Mouse (Mus musculus): ENCODE data around the gene Rai1. TPM values are rescaled to one million over a fixed set of nuclear protein-coding genes. Genes with fewer than 3 reads are reported as not detected.

Rai1 gene
- total RNA-seq (2021) (10 to 100 TPM; 41.4 to 46.7 TPM), polyA plus RNA-seq (2012; rRNA removed) (72.1 and 82.5 TPM in 2 replicates)
- long read RNA-seq, partial matches to known transcripts, result 4 of 4 reads
- long read RNA-seq, other reads (novel, unspliced or antisense), result 0 of 4 reads

DNA sequence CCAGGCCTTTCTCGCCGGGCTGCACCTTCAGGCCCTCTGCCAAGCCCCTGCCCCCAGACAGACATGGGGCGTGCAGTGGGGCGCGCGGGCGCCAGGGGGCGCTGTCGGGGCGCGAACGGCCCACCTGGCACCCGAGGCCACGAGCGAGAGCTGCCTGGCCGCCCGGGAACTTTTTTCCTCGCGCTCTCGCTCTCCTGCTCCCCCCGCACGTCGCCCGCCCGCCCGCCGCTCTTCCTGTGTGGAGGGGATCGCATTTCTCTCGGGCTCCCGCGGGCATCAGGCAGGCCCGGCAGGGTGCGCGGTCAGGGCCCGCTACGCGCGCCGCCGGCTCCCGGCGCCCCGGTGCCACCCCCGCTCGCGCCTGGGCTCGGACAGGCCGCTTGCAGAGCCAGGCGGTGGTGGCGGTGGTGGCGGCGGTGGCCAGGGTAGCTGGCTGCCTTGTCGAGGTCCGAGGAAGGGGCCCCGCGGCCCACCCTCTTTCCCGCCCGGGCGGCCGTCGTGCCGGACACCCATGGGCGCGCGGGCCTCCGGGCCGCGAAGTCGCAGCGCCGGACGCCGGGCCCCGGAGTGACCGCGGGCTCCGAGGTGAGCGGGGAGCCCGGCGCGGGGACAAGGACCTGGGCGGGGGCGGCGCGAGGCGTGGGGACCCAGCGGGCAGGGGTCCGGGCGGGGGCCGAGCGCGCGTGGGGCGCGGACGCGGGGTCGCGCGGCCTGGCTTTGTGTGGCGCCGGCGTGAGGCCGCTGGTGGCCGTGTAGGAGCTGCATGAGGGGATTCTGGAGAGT lies at the start of gene Rai1:
TSS of gene Rai1 (plus strand) at position 204 of the 783 bp plus-strand sequence.
- peak; percentile 96 for DNase-seq

DNA sequence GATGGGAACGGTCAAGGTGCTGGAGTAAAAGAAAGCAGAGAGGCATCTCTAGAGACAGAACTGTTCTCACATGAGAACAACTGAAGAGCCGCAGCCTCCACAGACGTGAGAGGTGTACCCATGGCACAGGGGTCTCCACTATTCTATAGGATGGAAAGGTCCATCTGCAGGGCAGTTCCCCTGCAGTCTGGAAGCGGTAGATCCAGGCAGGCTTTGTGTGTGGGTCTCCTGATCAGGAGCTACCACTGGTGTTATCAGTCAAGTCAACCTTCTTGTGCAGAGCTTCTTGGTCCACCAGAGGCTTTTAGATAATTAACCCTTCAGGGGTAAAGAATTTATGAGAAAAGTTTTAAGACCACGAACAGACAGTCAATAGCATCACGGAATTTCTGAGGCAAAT lies 48.3 kb upstream of the Rai1 start:
- DNase-seq, result no peak

DNA sequence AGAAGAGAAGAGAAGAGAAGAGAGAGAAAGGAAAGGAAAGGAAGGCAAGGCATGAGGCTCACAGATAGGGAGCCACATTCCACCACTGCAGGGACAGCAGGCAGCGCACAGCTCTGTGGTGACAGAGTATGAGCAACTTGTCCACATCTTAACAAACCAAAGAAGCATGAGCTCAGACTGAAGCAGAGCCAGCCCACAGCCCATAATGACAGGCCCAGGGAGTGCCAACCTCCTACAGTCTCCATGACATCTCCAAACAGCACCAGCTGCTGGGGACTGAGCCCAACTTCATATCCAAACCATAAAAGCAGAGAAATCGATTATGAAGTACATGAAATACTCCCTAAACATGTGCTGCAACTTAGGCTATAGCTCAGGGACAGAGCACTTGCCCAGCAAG lies 46.8 kb upstream of the Rai1 start:
- DNase-seq, result no peak

DNA sequence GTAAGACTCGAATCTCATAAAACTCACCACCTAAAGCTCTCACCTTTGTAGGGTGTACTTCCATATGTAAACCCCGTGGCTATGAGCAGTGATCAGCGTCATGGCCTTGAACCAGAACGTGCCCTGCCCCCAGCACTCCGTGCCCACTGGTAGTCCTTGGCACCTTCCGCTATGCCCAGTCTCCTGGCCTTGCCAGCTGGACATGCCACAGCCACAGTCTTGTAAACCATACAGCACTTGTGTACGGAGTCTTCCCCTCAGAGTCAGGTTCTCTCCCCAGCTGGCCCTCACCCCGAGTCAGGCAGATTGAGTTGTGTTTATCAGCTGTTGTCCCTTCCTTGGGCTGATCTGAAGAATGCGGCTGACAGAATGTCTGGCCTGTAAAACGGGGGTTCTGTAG lies 46.4 kb upstream of the Rai1 start:
- peak; percentile 26 for DNase-seq

DNA sequence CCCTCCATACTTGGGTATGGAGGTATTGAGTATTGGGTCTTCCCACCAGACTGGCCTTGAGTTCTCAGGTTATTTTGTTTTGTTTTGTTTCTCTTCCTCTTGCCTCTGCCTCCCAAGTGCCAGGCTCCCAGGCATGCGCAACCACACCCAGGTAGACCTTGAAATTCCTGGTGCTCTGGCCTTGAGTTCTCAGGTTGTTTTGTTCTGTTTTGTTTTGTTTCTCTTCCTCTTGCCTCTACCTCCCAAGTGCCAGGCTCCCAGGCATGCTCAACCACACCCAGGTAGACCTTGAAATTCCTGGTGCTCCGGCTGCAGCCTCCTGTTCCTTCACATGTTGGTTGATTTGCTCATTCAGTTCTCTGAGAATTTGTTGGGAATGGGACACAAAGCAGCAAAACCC lies 44.8 kb upstream of the Rai1 start:
- DNase-seq, result no peak

DNA sequence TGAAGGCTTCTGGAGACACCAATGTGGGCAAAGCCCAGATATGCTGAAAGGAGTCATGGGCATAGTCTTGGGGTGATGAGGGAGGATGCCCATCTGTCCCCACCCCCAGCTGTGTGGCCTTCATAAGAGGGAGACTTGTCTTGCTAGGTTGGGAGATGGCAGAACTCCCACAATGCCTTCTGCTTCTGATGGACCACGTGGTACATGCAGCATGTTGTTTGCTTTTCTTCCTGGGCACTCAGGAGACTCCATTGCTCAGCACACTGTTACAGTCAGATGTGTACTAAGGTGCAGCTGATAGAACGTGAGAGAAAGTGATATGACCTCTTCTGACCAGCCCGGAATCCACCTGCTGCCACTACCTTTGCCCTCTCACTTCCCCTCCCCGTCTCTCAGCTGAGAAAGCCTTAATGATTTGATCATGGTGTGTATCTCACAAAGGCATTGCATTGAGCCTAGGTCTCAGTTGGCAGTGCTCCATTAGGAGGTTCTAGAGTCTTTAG lies 43.3 kb upstream of the Rai1 start:
- no peak for DNase-seq

DNA sequence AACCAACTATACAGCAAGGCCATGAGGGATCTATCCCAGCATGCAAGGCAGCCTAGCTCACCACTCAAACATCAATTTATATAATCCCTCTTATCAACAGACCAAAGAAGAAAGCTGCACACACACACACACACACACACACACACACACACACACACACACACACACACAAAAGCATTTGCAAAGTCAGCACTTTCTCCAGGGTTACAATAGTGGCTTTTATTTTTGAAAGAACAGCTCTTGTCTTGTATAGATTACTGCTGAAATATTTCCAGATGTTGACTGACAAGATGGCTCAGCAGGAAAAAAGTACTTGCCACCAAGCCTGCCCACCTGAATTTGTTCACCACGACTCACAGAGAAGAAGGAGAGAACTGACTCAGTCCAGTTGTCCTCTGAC lies 39.5 kb upstream of the Rai1 start:
- DNase-seq, result no peak

DNA sequence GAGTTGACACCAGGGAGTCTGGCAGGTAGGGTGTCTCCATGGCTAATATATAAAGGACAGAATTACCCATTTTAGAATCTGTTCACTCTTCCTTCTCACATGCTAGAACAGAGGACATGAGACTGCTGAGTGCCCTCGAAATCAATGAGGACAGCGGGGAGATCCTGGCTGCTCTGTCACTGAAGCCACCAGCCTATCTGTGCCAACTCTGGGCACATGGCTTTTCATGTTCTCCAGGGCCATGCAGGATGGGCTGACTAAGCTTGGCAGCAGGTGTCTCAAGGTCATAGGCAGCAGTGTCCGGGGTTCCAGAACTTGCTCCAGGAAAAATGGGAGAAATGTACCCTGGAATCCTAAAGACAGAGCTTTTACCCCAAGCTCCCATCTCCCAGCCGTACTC lies 37.2 kb upstream of the Rai1 start:
- peak; percentile 32 for DNase-seq

DNA sequence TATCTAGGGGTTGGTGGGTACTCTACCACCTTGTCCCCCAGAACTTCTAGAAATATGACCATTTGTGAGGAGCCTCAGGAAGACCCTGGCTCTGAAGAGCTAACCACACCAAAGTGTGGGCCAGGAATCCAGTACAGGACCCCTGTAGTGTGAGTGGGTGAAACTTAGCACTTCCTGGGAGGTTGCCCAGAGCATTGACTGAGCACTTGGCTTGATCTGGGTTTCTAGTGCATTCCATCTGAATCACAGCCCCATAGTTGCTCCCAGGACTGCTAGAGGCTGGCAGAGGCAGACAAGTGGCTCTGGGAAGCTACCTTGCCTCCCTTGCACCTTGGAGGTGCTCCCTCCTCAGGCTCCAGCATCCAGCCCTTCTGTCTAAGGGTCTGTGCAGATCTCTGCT lies 36.2 kb upstream of the Rai1 start:
- DNase-seq, result no peak

DNA sequence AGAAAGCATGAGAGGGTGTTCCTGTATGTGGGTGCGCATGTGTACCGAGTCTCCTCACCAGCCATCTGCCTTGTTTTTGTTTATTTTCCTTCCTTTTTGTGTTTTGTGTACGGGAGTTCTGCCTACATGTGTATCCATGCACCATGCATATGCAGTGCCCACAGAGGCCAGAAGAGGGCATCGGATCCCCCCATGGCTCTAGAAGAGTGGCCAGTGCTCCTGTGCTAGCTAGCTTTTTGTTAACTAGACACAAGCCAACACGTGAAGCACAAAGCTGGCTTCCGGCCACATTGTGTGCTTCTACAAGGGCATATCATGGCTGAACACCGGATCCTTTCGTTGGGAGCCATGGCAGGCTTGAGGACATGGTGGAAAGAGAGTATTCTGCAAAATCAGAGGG lies 34.2 kb upstream of the Rai1 start:
- peak; percentile 55 for DNase-seq

DNA sequence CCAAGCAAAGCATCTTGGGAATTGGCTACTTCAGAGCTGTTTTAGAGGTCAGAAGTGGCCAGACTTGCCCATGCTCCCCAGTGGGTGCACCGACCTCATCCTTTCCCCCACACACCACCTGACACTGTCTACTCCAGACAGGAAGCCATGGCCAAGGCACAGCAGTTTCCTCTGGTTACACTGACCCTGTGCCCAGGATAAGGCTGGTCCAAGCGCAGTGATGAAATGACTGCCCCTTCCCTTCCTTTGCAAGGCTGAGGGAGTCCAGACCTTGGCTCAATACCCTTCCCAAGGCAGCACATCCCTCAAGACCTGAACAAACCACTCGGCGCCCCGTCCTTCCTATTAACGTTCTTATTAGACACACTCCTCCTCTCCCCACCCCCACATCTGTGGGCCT lies 33.6 kb upstream of the Rai1 start:
- DNase-seq, result peak; percentile 28

DNA sequence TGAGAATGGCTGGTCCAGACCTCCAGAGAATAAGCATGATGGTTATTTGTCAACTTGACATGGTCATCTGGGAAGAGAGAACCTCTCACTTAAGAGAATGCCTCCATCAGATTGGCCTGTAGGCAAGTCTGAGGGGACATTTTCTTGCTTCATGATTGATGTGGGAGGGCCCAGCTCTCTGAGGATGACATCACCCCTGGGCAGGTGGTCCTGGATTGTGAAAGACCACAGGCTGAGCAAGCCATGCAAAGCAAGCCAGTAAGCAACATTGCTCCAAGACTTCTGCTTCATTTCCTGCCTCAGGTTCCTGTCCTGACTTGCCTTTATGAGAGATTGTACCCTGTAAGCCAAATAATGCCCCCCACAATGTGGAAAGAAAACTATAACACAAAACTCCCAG lies 31.7 kb upstream of the Rai1 start:
- DNase-seq, result no peak

DNA sequence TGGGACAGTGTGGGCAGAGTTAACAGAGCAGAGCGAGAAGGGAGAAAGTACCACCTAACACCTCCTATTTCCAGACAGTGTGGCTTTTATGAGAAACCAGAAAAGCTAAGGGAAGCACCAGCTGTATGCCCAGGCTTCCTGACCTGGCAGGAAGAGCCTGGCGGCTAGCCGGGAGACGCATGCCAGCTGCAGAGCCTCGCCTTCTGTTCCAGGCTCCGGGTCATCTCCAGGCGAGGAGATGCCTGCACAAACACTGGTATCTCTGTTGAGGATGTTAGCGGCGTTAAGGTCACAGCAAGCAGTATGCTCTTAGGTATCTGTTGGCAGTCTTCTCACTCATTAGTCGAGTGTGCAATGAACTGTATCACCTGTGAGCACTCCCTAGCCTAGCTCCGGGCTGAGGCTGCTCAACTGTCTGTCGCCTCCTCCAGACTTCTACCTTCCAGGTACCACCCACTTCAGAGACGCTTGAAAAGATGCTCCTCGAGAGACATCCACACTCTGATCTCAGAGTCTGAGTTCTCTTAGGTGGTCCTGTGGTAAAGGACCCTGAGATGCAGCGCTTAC lies 30.8 kb upstream of the Rai1 start:
- DNase-seq, result peak; percentile 23

DNA sequence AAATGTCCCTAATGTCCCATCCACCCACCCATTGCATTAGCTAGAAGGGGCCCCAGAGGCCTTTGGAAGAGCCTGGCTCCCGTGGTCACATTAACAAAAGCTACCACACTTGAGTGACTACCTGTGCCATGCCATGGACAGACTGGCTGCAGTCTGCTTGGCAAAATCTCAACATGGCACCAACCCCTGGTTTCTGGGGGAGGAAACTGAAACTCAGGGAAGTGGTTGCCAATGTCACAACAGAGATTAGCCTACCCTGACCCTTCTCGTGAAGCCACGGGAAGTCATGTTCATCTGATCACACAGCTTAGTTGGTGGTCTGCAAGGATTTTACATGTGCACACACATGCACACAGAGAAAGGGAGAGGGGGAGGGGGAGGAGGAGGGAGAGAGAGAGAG lies 28.6 kb upstream of the Rai1 start:
- peak; percentile 31 for DNase-seq

DNA sequence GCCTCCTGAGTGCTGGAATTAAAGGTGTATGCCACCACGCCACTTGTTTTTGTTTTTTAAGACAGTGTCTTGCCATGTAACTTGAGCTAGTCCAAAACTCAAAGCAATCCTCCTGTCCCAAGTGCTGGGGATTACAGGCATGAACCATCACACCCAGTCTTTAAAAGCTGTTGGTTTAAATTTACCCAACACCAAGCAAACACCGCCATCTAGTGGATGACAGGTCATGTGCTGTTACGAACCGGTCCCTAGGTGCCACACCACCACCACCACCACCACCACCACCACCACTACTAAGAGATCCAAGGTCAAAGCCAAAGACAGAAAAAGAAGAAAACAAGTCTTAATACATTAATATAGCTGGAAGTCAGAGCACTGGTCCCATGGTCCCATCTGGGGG lies 28.0 kb upstream of the Rai1 start:
- DNase-seq, result peak; percentile 72

DNA sequence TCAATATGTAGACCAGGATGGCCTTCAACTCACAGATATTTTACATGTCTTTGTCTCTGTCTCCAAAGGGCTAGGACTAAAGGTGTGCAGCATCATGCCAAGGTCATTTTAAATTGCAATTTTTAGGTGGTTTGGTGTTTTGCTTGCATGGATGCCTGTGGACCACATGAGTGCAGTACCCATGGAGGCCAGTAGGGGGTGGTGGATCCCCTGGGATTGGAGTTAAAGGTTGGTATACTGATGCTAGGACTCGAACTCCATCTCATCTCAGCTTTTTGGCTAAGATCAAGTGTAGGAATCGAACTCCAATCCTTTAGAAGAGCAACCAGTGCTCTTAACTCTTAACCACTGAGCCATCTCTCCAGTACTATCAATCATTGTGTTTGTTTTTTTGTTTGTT lies 20.2 kb upstream of the Rai1 start:
- DNase-seq, result peak; percentile 42

DNA sequence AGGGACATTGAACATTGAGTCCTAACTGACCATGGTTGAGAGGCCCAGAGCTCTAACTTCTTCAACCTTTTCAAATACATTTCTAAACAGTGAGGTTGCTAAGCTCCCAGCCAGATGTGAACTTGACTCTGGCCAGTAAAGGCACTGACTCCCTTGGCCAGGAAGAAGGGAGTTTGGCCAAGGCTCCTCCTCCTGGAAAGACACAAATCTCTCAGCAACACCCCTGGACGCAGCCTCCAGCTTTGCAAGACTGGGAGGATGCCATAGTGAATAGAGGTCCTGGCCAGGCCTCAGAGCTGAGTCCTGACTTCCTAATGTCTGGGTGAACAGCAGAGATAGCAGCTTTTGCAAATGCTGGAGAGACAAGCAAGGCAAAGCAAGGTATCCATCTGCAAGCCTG lies 18.1 kb upstream of the Rai1 start:
- DNase-seq, result no peak

DNA sequence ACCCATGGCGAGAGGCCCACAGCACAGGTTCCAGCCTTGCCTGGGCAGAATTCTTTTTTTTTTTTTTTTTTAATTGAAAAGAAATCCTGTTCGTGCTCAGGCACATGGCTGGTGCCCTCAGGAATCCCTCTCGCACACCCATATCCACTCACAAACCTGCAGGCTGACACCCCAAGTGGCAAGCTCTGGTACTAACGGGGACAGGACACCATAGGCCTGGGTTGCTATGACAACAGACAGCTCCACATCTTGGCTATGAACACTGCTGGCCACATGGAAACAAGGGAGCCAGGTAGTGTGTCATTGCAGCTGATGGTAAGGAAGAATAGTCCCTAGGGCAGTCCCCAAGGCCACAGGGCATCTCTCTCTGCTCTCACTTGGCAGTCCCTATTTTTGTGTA lies 15.9 kb upstream of the Rai1 start:
- DNase-seq, result no peak

DNA sequence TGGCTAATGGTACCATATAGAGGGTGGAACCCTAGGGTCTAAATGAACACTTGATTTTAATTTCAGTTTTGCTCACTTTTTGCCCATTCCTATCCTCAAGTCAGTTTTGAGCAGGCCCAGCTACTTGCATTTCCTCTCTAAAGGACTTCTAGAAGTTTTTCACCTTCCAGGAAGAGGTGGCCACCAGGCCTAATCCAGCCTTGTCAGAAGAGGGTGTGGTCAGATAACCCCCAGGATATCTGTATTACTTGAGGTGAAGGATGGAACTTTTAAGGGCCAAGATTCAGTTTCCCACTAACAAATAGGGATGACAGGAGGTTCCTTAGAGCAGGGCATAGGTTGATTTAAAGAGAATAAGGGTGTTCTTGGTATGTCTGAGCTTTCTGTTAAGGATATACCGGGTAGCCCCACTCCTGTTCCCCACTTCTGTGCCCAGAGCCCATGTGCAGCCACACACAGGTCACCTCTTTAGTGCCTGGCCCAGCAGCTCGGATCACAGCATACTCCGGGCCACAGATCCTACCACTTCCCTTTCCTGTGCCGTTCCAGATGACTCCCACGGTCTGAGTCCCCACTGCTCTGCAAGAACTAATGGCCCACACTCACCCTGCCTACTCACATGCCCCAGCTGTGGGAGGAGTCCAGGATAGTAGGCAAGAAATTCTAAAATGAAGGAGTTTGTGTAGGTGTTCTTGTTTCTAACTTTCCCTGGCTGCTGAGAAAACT lies 14.0 kb upstream of the Rai1 start:
- DNase-seq, result no peak

DNA sequence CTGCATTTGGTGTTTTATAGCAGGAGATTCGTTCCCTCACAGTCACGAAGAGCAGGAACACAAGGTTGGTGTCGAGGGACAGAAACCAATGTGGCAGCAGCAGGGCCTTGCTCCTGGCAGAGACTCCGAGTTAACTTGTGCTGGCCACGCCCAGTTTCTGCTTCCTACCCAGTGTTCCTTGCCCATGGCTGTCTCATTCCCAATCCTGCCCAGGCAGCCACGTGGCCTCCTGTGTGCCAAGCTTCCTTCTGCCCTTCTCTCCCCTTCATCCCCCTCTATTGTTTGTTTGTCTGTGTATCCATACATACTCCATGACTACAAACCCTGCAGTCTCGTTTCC lies 13.4 kb upstream of the Rai1 start:
- DNase-seq, result no peak

DNA sequence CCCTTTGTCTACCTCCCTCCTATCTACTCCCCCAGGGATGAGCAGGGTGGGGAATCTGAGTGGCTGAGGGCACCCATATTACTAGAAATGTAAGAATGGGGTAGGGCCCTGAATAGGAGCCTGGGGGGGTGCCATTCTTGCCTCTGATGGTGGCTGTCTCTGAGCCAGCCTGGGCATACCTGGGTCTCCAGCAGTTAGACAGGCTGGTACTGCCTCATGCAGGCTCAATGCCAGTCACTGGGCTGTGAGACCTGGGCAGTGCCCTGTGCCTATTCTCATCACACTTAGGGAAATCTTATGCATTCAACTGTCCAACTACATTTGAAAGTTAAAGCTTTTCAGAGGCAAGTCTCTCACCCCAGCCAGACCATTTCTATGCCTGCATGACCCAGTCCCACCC lies 11.6 kb upstream of the Rai1 start:
- no peak for DNase-seq

DNA sequence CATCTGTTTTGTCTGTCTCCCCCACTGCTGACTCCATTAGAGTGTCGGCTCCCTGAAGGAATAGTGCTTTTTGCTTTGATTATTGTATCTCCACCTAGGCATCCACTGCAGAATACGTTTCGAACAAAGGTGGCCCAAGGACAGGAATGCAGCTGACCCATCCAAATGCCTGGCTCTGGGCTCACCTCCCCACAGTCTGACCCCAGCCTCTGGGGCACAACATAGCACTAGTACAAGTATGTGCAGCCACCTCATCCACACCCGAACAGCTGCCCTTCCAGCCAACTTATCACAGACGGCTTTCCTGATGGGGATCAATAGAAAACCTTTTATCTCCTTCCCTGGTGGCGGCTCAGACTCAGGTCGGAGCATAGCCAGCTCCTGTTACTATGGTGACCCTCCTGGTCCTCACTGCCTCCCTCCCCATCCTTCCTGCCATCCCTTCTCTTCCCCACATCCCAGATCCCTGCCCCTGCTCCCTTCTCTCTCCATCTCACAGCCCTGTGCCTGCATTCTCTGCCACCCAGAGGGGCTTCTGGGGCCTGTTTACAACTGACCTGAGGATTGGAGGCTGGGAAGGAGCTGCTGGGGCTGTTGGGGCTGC lies 10.7 kb upstream of the Rai1 start:
- no peak for DNase-seq

Measured in adrenal gland, adult 2 months (tissue).